Mouse (Mus musculus): Measurements from ENCODE around the gene Tyro3.

- TF ChIP-seq EP300 (IDR thresholded peaks at IDR 0.05; ENCODE audit: insufficient read depth, low read depth, low read length) (0 out of 2 replicates have a peak, but pooled peaks have one; percentile 7), CTCF (IDR thresholded peaks at IDR 0.05; ENCODE audit: low read depth, low read length) (no peak), POLR2A (IDR thresholded peaks at IDR 0.05; ENCODE audit: insufficient read depth, low read length) (no peak)
Measured at GRCm38 (mm10) chr2:119804776-119805175, 7.2 kb downstream of the Tyro3 start.
